Mouse (Mus musculus) liver, embryonic 11.5 days (tissue): ENCODE measurements around the gene Nploc4. TPM values are rescaled to one million over a fixed set of nuclear protein-coding genes. Genes with fewer than 3 reads are reported as not detected.
A peak's percentile ranks its signal among the peaks of the same experiment; 100 is the strongest.

Source experiments
- ATAC-seq: fragments of 200-750 bp; cut with Nextera tagmentation; replicated peaks from 2 replicates; pipeline ENCODE4 v1.8.0; 2017; ENCODE audit warnings: moderate number of reproducible peaks, mild to moderate bottlenecking, moderate TSS enrichment, moderate library complexity; ENCODE audit not compliant: low FRiP score
- DNase-seq: peaks from one replicate; pipeline ENCODE4 v3.0.0-alpha.2; 2017; ENCODE audit warnings: low spot score
- H3K27ac ChIP-seq: fragments of 300-500 bp; sonication (generic); 2 replicates; pipeline ENCODE4 v1.5.1; 2014; ENCODE audit warnings: mild to moderate bottlenecking, low read depth, low read length, control low read depth
- H3K27me3 ChIP-seq: fragments of 300-500 bp; sonication (generic); replicated peaks from 2 replicates; pipeline ENCODE4 v1.6.1; 2014; ENCODE audit warnings: low read length, mixed read lengths; ENCODE audit not compliant: control insufficient read depth, insufficient read depth
- H3K36me3 ChIP-seq: fragments of 300-500 bp; sonication (generic); 2 replicates; pipeline ENCODE4 v1.6.1; 2014; ENCODE audit warnings: mild to moderate bottlenecking, low read length, moderate library complexity, mixed read lengths; ENCODE audit not compliant: control insufficient read depth, insufficient read depth
- H3K4me1 ChIP-seq: fragments of 300-500 bp; sonication (generic); replicated peaks from 2 replicates; pipeline ENCODE4 v1.6.1; 2014; ENCODE audit warnings: low read length, mixed read lengths; ENCODE audit not compliant: control insufficient read depth, insufficient read depth
- H3K4me2 ChIP-seq: fragments of 300-500 bp; sonication (generic); 2 replicates; pipeline ENCODE4 v1.6.1; 2014; ENCODE audit warnings: mild to moderate bottlenecking, control low read depth, moderate library complexity
- H3K4me3 ChIP-seq: fragments of 300-500 bp; sonication (generic); 2 replicates; pipeline ENCODE4 v1.5.1; 2014; ENCODE audit warnings: low read depth, low read length, control low read depth
- H3K9ac ChIP-seq: fragments of 300-500 bp; sonication (generic); 2 replicates; pipeline ENCODE4 v1.6.1; 2014; ENCODE audit warnings: low read depth, low read length, control low read depth
- H3K9me3 ChIP-seq: fragments of 300-500 bp; sonication (generic); 2 replicates; pipeline ENCODE4 v1.6.1; 2016; ENCODE audit warnings: low read length, inconsistent platforms, mixed read lengths; ENCODE audit not compliant: control insufficient read depth
- WGBS: fragments of 180-500 bp; shearing (Covaris S2); extraction: QIAGEN DNeasy Blood & Tissue Kit; methylation state at CpG from one replicate; pipeline ENCODE4 v1.1.7; 2014; 5-methylcytosine and 5-hydroxymethylcytosine counted together
- polyA plus RNA-seq: library from polyadenylated mRNA; unstranded; fragments of >200 nt; fragmentation: Nextera tagmentation; extraction: Ambion mirVana; gene quantifications from 2 replicates; pipeline ENCODE4 v1.2.1, GENCODE M21; 2014

Gene Nploc4
- 44.5 and 47.2 TPM in 2 replicates for polyA plus RNA-seq

DNA sequence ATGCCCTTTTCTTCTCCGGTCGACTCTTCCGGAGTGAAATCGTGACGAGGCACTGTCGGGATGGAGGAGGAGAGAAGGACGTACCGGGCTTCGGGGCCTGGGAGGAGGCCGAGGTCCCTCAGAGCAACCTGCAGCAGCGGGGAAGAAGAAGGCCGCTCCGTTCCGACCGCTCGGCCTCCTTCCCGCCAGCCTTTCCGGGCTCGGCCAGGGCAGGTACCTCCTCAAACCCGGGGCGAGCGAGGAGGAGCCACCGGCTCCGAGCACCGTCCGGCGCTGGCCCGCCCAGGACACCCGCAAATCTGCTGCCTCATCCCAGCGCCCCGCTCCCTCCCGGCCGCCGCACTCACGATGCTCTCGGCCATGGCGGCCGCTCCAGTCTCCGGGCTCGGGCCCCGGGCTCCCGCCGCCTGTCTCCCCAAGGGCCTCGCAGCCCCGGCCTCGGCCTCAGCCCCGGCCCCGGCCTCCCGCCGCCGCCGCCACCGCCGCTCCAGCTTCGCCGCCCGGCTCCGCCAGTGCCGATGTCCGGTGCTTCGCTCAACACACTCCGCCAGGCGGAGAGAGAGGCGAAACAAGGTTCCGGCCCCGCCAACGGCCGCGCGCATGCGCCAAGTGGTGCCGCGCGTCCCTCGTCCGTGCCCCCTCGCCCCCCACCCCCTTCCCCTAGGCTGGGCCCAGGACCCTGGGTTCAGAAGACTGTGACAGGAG is at the start of gene Nploc4:
TSS of gene Nploc4 (minus strand) at position 557 of the 705 bp plus-strand sequence.
- Histone ChIP-seq H3K4me2 (peak within 1 kb of the TSS; percentile 94), H3K27ac (peak within 1 kb of the TSS; percentile 62), H3K9ac (peak within 1 kb of the TSS; percentile 90), H3K4me1 (peaks cover 10% of the 10 kb centered on the region), H3K4me3 (peak within 1 kb of the TSS; percentile 99), H3K9me3 (no peaks in the 10 kb centered on the region), H3K27me3 (no peaks in the 10 kb centered on the region), H3K36me3 (peaks cover 17% of the 10 kb centered on the region)
- DNase-seq, result peak; percentile 90
- peak; percentile 87 for ATAC-seq
- WGBS, result under 1% methylated on average over 66 of the region's 77 CpGs

DNA sequence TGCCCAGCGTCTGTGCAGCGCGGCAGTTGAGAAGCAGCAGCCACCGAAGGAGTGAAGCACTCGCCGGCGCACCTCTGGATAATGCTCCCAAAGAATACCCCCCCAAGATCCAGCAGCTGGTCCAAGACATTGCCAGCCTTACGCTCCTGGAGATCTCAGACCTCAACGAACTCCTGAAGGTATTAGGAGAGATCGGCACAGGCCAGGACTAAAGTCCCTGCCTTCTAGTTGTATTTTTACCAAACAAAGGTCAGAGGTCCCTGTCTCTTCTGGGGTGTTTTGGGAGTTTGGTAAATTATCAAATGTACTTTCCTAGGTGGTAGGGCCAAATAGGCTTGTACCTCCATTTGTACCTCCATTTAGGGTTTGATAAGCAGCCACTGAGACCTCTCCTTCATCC is 47.7 kb upstream of the Nploc4 start:
- H3K27me3 ChIP-seq, result no peaks in the 10 kb centered on the region
- H3K4me3 ChIP-seq, result peak overlapping the region; percentile 98
- peaks cover 33% of the 10 kb centered on the region for H3K4me1 ChIP-seq
- H3K9ac ChIP-seq, result peak overlapping the region; percentile 98
- 6% methylated on average over 10 of the region's 10 CpGs for WGBS
- peak overlapping the region; percentile 75 for H3K27ac ChIP-seq
- ATAC-seq (no peak), DNase-seq (no peak)
- H3K4me2 ChIP-seq, result peak overlapping the region; percentile 88
- H3K36me3 ChIP-seq, result peaks cover 62% of the 10 kb centered on the region
- H3K9me3 ChIP-seq, result no peaks in the 10 kb centered on the region

DNA sequence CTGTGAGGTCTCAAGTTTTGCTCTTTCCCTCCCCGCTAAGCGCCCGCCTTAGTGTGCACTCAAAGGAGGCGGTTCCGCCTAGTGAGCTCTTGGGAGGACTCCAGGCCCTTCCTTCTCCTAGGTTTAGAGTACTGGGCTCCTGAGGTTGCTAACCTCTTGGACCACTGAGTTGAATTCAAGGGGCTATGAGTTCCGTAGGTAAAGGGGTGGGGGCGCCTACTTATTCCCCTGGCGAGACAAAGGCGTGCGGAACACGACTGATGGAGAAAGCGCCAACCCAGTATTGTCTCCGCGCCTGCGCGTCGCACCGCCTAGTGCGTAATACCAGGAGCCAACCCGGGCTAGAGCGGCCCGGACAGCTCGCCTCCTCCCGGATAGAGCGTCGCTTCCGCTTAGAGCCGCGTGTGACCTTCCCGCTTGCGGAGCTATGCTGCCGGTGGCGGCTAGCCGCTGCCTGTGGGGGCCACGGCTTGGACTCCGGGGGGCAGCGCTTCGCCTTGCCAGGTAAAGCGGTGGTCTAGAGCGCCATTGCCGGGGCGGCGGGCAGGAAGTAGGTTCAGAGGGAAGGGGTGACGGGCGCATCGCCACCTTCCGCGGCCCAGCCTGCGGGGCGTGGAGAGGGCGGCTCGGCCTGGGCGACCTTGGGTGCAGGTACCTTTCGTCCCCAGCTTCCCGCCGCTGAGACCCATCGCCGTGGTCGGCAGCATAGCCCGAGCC is 46.9 kb upstream of the Nploc4 start, which contains the start of gene Mrpl12:
TSS of gene Mrpl12 (plus strand) at position 349 of the 717 bp plus-strand sequence.
- peaks cover 26% of the 10 kb centered on the region for H3K4me1 ChIP-seq
- H3K9ac ChIP-seq, result peak within 1 kb of the TSS; percentile 98
- H3K36me3 ChIP-seq, result peaks cover 66% of the 10 kb centered on the region
- under 1% methylated on average over 60 of the region's 60 CpGs for WGBS
- H3K27me3 ChIP-seq, result no peaks in the 10 kb centered on the region
- no peaks in the 10 kb centered on the region for H3K9me3 ChIP-seq
- peak within 1 kb of the TSS; percentile 88 for H3K4me2 ChIP-seq
- DNase-seq, result peak; percentile 88
- H3K4me3 ChIP-seq, result peak within 1 kb of the TSS; percentile 98
- peak within 1 kb of the TSS; percentile 75 for H3K27ac ChIP-seq
- ATAC-seq, result peak; percentile 92

DNA sequence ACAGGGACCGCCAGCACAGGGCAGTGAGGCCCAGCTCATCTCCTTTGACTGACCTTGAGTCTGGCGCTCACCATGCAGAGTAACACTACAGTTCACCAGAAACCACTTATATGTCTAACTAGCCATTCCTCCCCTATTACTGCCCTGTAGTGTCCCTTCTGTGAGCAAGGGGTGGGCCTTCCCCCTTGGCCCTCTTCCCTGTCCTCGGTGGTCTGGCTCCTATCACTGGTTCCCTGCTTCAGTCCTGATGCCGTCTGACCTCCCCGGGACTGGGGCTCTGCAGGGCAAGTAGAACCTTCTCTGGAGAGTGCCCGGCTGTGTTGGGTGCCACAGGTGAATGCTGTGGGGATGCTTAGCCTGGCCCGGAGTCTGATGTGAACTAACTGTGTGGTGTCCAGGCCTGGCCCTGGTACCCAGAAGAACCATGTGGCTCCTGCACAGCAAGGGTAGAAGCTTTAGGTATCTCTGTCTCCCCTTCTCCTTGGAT is 46.0 kb upstream of the Nploc4 start:
- Histone ChIP-seq H3K36me3 (peaks cover 72% of the 10 kb centered on the region), H3K9ac (peak overlapping the region; percentile 98), H3K27me3 (no peaks in the 10 kb centered on the region), H3K9me3 (no peaks in the 10 kb centered on the region), H3K4me3 (peak overlapping the region; percentile 98), H3K27ac (peak overlapping the region; percentile 75; the same call in 1 of the 2 replicates), H3K4me1 (peaks cover 24% of the 10 kb centered on the region), H3K4me2 (peak overlapping the region; percentile 88)
- ATAC-seq (no peak), DNase-seq (no peak)
- WGBS, result 83% methylated on average over 7 of the region's 7 CpGs

DNA sequence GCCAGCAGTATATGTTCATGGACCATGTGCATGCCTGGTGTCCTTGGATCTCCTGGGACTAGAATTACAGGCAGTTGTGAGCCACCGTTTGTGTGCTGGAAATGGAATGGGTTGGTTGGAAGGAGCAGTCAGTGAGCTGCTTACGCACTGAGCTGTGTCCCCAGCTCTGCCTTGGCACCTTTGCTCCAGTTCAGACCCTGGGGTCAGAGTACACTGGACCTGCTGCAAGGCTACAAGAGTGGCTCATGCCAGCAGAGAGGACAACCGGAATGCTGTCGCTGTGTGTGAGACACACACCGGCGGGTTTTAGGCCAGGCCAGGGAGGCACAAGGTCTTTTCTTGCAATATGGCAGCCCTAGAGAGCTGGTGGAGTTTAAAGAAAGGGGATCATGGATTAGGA is 34.5 kb upstream of the Nploc4 start:
- Histone ChIP-seq H3K27ac (no peak overlapping the region), H3K4me1 (peaks cover 8% of the 10 kb centered on the region), H3K4me2 (no peak overlapping the region), H3K36me3 (peaks cover 56% of the 10 kb centered on the region), H3K9me3 (no peaks in the 10 kb centered on the region), H3K27me3 (no peaks in the 10 kb centered on the region), H3K4me3 (no peak overlapping the region), H3K9ac (no peak overlapping the region)
- 92% methylated on average over 6 of the region's 6 CpGs for WGBS
- ATAC-seq (no peak), DNase-seq (no peak)

DNA sequence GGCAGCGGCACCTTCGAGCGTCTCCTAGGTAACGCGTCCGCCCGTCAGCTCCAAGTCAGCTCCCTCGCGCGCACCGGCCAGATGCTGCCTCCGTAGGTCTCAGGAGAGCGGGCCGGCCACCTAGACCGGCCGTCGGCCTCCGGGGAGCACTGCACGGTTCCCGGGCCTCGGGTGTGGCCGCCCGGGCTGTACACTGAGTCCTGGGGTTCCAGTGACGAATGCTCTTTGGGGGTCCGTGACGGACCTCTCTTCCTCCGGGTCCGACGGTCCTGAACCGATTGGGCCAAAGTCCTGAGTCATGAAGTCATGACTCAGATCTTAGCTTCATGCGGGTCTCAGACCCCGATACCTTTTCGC is 30.2 kb upstream of the Nploc4 start:
- Histone ChIP-seq H3K4me1 (peaks cover 17% of the 10 kb centered on the region), H3K4me2 (peak overlapping the region; percentile 82), H3K9me3 (no peaks in the 10 kb centered on the region), H3K9ac (peak overlapping the region; percentile 85), H3K27ac (peak overlapping the region; percentile 53), H3K36me3 (peaks cover 37% of the 10 kb centered on the region), H3K4me3 (peak overlapping the region; percentile 97), H3K27me3 (no peaks in the 10 kb centered on the region)
- ATAC-seq (peak; percentile 64), DNase-seq (no peak)
- under 1% methylated on average over 33 of the region's 33 CpGs for WGBS

DNA sequence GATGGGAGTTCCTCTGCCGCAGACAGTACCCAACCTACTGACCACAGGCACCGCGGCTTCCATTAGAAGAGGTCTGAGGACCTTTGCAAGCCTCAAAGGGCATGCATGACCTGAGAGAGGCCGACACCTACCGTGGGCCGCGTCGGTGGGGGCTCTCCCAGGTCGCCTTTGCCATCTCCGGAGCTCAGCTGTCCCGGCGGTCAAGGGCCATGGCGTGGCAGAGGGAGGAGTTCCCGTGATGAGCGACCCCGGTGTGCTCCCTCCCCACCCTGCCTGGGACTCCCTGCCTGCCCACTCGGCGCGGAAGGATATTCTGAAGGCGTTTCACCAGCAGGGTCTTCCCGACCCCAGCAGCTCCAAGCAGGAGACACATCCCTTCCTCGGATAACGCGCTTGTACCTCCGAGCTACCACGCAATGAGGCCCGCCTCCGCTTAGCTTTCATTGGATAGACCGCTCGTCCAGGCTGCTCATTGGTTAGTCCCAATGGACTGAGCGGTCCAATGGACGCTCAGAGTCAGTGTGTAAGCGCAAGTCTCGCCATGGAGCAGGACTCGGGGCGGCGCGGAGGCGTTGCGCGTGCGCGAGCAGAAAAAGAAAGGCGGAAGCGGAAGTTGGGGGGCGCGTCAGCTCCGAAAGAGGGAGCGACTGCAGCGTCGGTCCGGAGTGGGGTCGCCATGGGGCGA is 29.7 kb upstream of the Nploc4 start, which contains the start of gene Arl16:
TSS of gene Arl16 (minus strand) at position 557 of the 685 bp plus-strand sequence.
- no peaks in the 10 kb centered on the region for H3K9me3 ChIP-seq
- peak within 1 kb of the TSS; percentile 97 for H3K4me3 ChIP-seq
- peak; percentile 97 for DNase-seq
- peak within 1 kb of the TSS; percentile 85 for H3K9ac ChIP-seq
- H3K36me3 ChIP-seq, result peaks cover 37% of the 10 kb centered on the region
- H3K27me3 ChIP-seq, result no peaks in the 10 kb centered on the region
- H3K27ac ChIP-seq, result peak within 1 kb of the TSS; percentile 53
- WGBS, result under 1% methylated on average over 54 of the region's 54 CpGs
- H3K4me1 ChIP-seq, result peaks cover 17% of the 10 kb centered on the region
- H3K4me2 ChIP-seq, result peak within 1 kb of the TSS; percentile 82
- ATAC-seq, result peak; percentile 100

DNA sequence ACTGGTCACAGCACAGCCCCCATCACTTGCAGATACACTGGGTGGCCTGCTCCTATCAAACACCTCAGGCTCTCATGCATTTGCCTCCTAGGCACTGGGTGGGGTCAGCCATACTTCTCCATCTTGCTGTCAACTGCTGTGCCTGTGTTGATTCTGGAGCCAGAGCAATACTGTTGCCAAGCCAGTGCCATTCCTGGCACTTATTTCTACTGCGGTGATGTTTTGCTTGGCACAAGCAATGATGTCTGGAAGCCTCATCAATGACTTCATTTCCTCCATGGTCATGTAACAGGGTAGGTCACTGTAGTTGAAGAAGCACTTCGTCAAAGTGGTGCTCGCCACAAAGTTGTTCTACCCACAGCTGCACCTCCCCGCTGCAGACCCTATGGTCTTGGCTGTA is 28.0 kb upstream of the Nploc4 start:
- Histone ChIP-seq H3K4me1 (peaks cover 17% of the 10 kb centered on the region), H3K27ac (no peak overlapping the region), H3K4me2 (peak overlapping the region; percentile 82), H3K36me3 (peaks cover 34% of the 10 kb centered on the region), H3K4me3 (0 out of 2 replicates have a peak overlapping the region, but pooled peaks have one; percentile 97), H3K9me3 (no peaks in the 10 kb centered on the region), H3K27me3 (no peaks in the 10 kb centered on the region), H3K9ac (no peak overlapping the region)
- no peak for ATAC-seq
- 84% methylated on average over 4 of the region's 4 CpGs for WGBS
- DNase-seq, result no peak
